Mouse (Mus musculus) right cerebral cortex, adult 18-20 months (tissue): ENCODE data around the gene Ptcra.
"Not testable (repeated sequence)": the region's sequence is repeated elsewhere in the genome, so short reads cannot be mapped to it uniquely, and the experiment has no call there.

ENCODE experiments used
- DNase-seq: peaks from one replicate; pipeline ENCODE4 v3.0.0; 2022; ENCODE audit warnings: mixed read lengths

Ptcra gene

GRCm38 (mm10) chr17:46763544-46763943, at the start of gene Ptcra:
TSS of gene Ptcra (minus strand) at chr17:46763712.
- no peak for DNase-seq

GRCm38 (mm10) chr17:46812442-46812841, 48.9 kb upstream of the Ptcra start:
- no peak for DNase-seq

GRCm38 (mm10) chr17:46810672-46811071, 47.2 kb upstream of the Ptcra start:
- DNase-seq: no peak

GRCm38 (mm10) chr17:46809131-46809830, 45.8 kb upstream of the Ptcra start:
- no peak for DNase-seq

GRCm38 (mm10) chr17:46808376-46808775, 44.9 kb upstream of the Ptcra start:
- DNase-seq: no peak

GRCm38 (mm10) chr17:46801761-46802160, 38.2 kb upstream of the Ptcra start:
- DNase-seq: no peak

GRCm38 (mm10) chr17:46799680-46800079, 36.2 kb upstream of the Ptcra start:
- DNase-seq: no peak

GRCm38 (mm10) chr17:46797386-46797785, 33.9 kb upstream of the Ptcra start:
- no peak for DNase-seq

- DNase-seq: no peak
These were observed 33.2 kb upstream of the Ptcra start for GRCm38 (mm10) chr17:46796743-46797142.

GRCm38 (mm10) chr17:46792963-46793362, 29.5 kb upstream of the Ptcra start:
- no peak for DNase-seq

GRCm38 (mm10) chr17:46787974-46788373, 24.5 kb upstream of the Ptcra start:
- not testable (repeated sequence) for DNase-seq

GRCm38 (mm10) chr17:46786952-46787351, 23.4 kb upstream of the Ptcra start:
- DNase-seq: no peak

- DNase-seq: no peak
These were observed 19.7 kb upstream of the Ptcra start for GRCm38 (mm10) chr17:46783222-46783565.

- peak; percentile 92 for DNase-seq
These were observed 19.1 kb upstream of the Ptcra start, which contains the start of gene Rpl7l1 for GRCm38 (mm10) chr17:46782341-46783221. TSS of gene Rpl7l1 (minus strand) at chr17:46782672.

GRCm38 (mm10) chr17:46781876-46782275, 18.4 kb upstream of the Ptcra start:
- DNase-seq: no peak

GRCm38 (mm10) chr17:46776087-46776486, 12.6 kb upstream of the Ptcra start:
- DNase-seq: no peak

- no peak for DNase-seq
These were observed 11.6 kb upstream of the Ptcra start for GRCm38 (mm10) chr17:46775070-46775469.

- DNase-seq: no peak
These were observed 10.6 kb upstream of the Ptcra start for GRCm38 (mm10) chr17:46774131-46774472.

GRCm38 (mm10) chr17:46773278-46774130, 10.0 kb upstream of the Ptcra start:
- DNase-seq: no peak

- peak; percentile 86 for DNase-seq
These were observed 9.1 kb upstream of the Ptcra start, which contains the start of gene 2310039H08Rik for GRCm38 (mm10) chr17:46772404-46773277. TSS of gene 2310039H08Rik (plus strand) at chr17:46772635.

- DNase-seq: no peak
These were observed 8.5 kb upstream of the Ptcra start for GRCm38 (mm10) chr17:46772038-46772403.

GRCm38 (mm10) chr17:46771616-46772015, 8.1 kb upstream of the Ptcra start:
- DNase-seq: no peak
